Mouse (Mus musculus) neural tube, embryonic 12.5 days (tissue): ENCODE results near the gene Agt. TPM values are rescaled to one million over a fixed set of nuclear protein-coding genes. Genes with fewer than 3 reads are reported as not detected.

Experiments used
- ATAC-seq: fragments of 200-750 bp; cut with Nextera tagmentation; 2 replicates; pipeline ENCODE4 v1.8.0; 2017; ENCODE audit warnings: low read depth, mild to moderate bottlenecking, moderate TSS enrichment, moderate library complexity; ENCODE audit not compliant: low FRiP score
- H3K27ac ChIP-seq: fragments of 300-500 bp; sonication (generic); 2 replicates; pipeline ENCODE4 v1.5.1; 2016
- H3K27me3 ChIP-seq: fragments of 300-500 bp; sonication (generic); replicated peaks from 2 replicates; pipeline ENCODE4 v1.6.1; 2016; ENCODE audit warnings: mild to moderate bottlenecking
- H3K36me3 ChIP-seq: fragments of 300-500 bp; sonication (generic); 2 replicates; pipeline ENCODE4 v1.6.1; 2016; ENCODE audit warnings: mild to moderate bottlenecking
- H3K4me1 ChIP-seq: fragments of 300-500 bp; sonication (generic); 2 replicates; pipeline ENCODE4 v1.6.1; 2016
- H3K4me2 ChIP-seq: fragments of 300-500 bp; sonication (generic); replicated peaks from 2 replicates; pipeline ENCODE4 v1.6.1; 2016; ENCODE audit warnings: mild to moderate bottlenecking
- H3K4me3 ChIP-seq: fragments of 300-500 bp; sonication (generic); 2 replicates; pipeline ENCODE4 v1.5.1; 2016
- H3K9ac ChIP-seq: fragments of 300-500 bp; sonication (generic); 2 replicates; pipeline ENCODE4 v1.6.1; 2016; ENCODE audit warnings: mild to moderate bottlenecking
- H3K9me3 ChIP-seq: fragments of 300-500 bp; sonication (generic); 2 replicates; pipeline ENCODE4 v1.6.1; 2016; ENCODE audit warnings: mild to moderate bottlenecking
- WGBS: fragments of 180-500 bp; shearing (Covaris S2); methylation state at CpG from one replicate; pipeline ENCODE4 v1.1.7; 2016; 5-methylcytosine and 5-hydroxymethylcytosine counted together
- polyA plus RNA-seq: library from polyadenylated mRNA; unstranded; fragments of >200 nt; fragmentation: Nextera tagmentation; extraction: Ambion mirVana; gene quantifications from 2 replicates; pipeline ENCODE4 v1.2.1, GENCODE M21; 2016

The Agt gene
- polyA plus RNA-seq, 1 experiment from 2014 or later = 0.29 TPM

DNA sequence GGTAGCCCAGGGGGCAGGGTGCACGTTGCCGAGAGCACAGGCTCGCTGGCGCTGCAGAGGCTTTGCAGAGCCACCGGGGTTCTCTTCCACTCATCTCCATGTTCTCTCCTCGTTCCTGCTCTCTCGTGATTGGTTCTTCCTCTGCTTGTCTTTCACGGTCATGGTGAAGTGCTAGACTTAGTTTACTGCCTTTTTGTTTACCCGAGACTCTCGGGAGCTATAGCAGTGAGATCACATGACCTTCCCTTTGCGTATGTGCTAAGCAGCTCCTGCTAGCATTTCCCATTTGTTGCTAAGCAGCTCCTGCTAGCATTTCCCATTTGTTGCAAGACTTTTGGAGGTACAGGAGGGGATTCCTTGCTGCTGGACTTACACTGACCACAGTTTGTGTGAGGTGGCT lies 22.2 kb downstream of the Agt start:
- H3K4me1 ChIP-seq = no peaks in the 10 kb centered on the region
- no peak for ATAC-seq

DNA sequence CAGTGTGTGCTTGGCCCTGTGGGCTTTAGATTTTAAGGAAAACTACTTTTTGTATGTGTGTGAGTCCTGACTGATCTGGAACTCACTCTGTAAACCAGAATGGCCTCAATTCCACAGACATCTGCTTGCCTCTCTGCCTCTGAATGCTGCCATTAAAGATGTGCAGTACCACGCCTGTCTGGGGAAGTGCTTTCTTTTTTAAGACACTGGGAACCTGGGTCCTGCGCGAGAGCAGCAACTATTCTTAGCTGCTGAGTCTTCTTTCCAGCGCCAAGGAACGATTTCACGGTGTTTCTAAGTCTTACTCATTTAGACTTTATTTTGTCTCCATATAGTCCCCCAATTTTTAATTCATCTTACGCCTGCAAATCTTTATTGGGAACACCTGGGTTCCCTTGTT lies 22.7 kb downstream of the Agt start:
- WGBS = 88% methylated on average over 7 of the region's 7 CpGs
- H3K4me2 ChIP-seq = no peak overlapping the region
- no peak overlapping the region for H3K4me3 ChIP-seq
- peaks cover 95% of the 10 kb centered on the region for H3K36me3 ChIP-seq
- no peaks in the 10 kb centered on the region for H3K4me1 ChIP-seq
- H3K9ac ChIP-seq = no peak overlapping the region
- H3K27ac ChIP-seq = no peak overlapping the region
- no peaks in the 10 kb centered on the region for H3K9me3 ChIP-seq
- no peaks in the 10 kb centered on the region for H3K27me3 ChIP-seq
- ATAC-seq = no peak

More for the DNA sequence above, 22.2 kb downstream of the Agt start:
- Histone ChIP-seq H3K27me3 (no peaks in the 10 kb centered on the region), H3K9me3 (no peaks in the 10 kb centered on the region), H3K4me3 (no peak overlapping the region), H3K36me3 (peaks cover 96% of the 10 kb centered on the region), H3K9ac (no peak overlapping the region), H3K4me2 (no peak overlapping the region), H3K27ac (no peak overlapping the region)
- 55% methylated on average over 11 of the region's 11 CpGs for WGBS

- 96% methylated on average over 6 of the region's 6 CpGs for WGBS
These were observed 23.1 kb downstream of the Agt start for GRCm38 (mm10) chr8:124546371-124546770.

DNA sequence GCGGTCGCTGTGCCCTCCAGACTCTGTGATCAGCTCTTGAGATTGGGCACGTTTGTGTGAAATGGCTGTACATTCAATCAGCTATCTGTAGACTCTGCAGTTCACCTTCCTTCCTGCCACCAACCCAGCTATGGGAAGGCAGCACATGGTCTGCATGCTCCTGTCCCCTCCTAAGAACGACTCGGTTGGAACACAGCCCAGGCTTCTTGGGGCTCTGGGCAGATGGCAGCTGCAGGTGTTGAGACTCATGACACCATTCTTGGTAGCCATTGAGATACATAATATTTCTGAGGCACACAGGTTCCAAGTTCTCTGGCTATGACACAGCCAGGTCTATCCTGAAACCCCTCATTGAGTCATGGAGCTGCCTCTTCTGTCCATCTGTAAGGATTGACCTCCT lies 26.2 kb downstream of the Agt start:
- 93% methylated on average over 5 of the region's 5 CpGs for whole genome bisulfite sequencing
- H3K4me2 ChIP-seq = no peak overlapping the region
- peaks cover 98% of the 10 kb centered on the region for H3K36me3 ChIP-seq
- H3K9ac ChIP-seq = no peak overlapping the region
- no peak overlapping the region for H3K27ac ChIP-seq
- no peaks in the 10 kb centered on the region for H3K9me3 ChIP-seq
- H3K4me3 ChIP-seq = no peak overlapping the region
- H3K27me3 ChIP-seq = no peaks in the 10 kb centered on the region
- H3K4me1 ChIP-seq = no peaks in the 10 kb centered on the region
- no peak for ATAC-seq

More at GRCm38 (mm10) chr8:124546371-124546770, 23.1 kb downstream of the Agt start:
- H3K4me3 ChIP-seq = no peak overlapping the region
- peaks cover 95% of the 10 kb centered on the region for H3K36me3 ChIP-seq
- no peak overlapping the region for H3K9ac ChIP-seq
- H3K27ac ChIP-seq = no peak overlapping the region
- H3K9me3 ChIP-seq = no peaks in the 10 kb centered on the region
- ATAC-seq = no peak
- H3K4me1 ChIP-seq = no peaks in the 10 kb centered on the region
- no peak overlapping the region for H3K4me2 ChIP-seq
- no peaks in the 10 kb centered on the region for H3K27me3 ChIP-seq

DNA sequence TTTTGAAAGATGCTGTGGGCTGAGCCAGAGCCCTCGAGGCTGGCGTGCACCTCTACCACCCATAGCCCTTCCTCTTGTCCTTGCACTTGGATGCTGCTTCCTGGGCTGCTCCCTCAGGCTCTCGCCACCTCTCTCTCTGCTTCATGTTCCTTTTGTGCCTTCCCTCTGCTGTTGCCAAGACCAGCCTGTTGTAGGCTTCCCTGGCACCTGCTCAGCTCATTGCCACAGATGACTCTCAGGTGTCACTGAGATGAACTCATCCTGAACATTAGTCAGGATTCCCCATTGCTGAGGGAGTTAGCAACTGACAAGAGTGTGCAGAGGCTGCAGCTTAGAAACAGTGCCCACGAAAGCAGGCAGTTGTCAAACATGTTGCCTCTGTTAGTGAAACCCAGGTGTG lies 27.5 kb downstream of the Agt start:
- no peak overlapping the region for H3K4me3 ChIP-seq
- H3K36me3 ChIP-seq = peaks cover 93% of the 10 kb centered on the region
- H3K9me3 ChIP-seq = no peaks in the 10 kb centered on the region
- ATAC-seq = no peak
- 95% methylated on average over 4 of the region's 4 CpGs for WGBS
- no peaks in the 10 kb centered on the region for H3K4me1 ChIP-seq
- no peak overlapping the region for H3K9ac ChIP-seq
- no peaks in the 10 kb centered on the region for H3K27me3 ChIP-seq
- H3K27ac ChIP-seq = no peak overlapping the region
- H3K4me2 ChIP-seq = no peak overlapping the region

- H3K4me1 ChIP-seq = no peaks in the 10 kb centered on the region
- WGBS = 96% methylated on average over 12 of the region's 12 CpGs
- peaks cover 91% of the 10 kb centered on the region for H3K36me3 ChIP-seq
- H3K9me3 ChIP-seq = no peaks in the 10 kb centered on the region
- no peak overlapping the region for H3K9ac ChIP-seq
- H3K4me2 ChIP-seq = no peak overlapping the region
- no peak for ATAC-seq
- no peaks in the 10 kb centered on the region for H3K27me3 ChIP-seq
- no peak overlapping the region for H3K27ac ChIP-seq
- no peak overlapping the region for H3K4me3 ChIP-seq
These were observed 28.6 kb downstream of the Agt start for GRCm38 (mm10) chr8:124540906-124541305.

GRCm38 (mm10) chr8:124535451-124535850 lies 34.1 kb downstream of the Agt start:
- no peak overlapping the region for H3K4me3 ChIP-seq
- H3K9ac ChIP-seq = no peak overlapping the region
- H3K9me3 ChIP-seq = no peaks in the 10 kb centered on the region
- H3K4me1 ChIP-seq = no peaks in the 10 kb centered on the region
- H3K27me3 ChIP-seq = no peaks in the 10 kb centered on the region
- H3K36me3 ChIP-seq = peaks cover 84% of the 10 kb centered on the region
- 95% methylated on average over 5 of the region's 5 CpGs for WGBS
- no peak for ATAC-seq
- H3K4me2 ChIP-seq = no peak overlapping the region
- no peak overlapping the region for H3K27ac ChIP-seq

GRCm38 (mm10) chr8:124532626-124533025 lies 36.9 kb downstream of the Agt start:
- Histone ChIP-seq H3K9me3 (no peaks in the 10 kb centered on the region), H3K4me2 (no peak overlapping the region), H3K4me3 (no peak overlapping the region), H3K9ac (no peak overlapping the region), H3K36me3 (peaks cover 79% of the 10 kb centered on the region), H3K4me1 (no peaks in the 10 kb centered on the region), H3K27me3 (no peaks in the 10 kb centered on the region), H3K27ac (no peak overlapping the region)
- 95% methylated on average over 3 of the region's 3 CpGs for WGBS
- no peak for ATAC-seq

GRCm38 (mm10) chr8:124530996-124531395 lies 38.5 kb downstream of the Agt start:
- WGBS = 86% methylated on average over 4 of the region's 4 CpGs
- ATAC-seq = no peak
- H3K9me3 ChIP-seq = no peaks in the 10 kb centered on the region
- no peak overlapping the region for H3K27ac ChIP-seq
- no peak overlapping the region for H3K4me2 ChIP-seq
- H3K4me1 ChIP-seq = no peaks in the 10 kb centered on the region
- H3K4me3 ChIP-seq = no peak overlapping the region
- H3K36me3 ChIP-seq = peaks cover 86% of the 10 kb centered on the region
- no peak overlapping the region for H3K9ac ChIP-seq
- H3K27me3 ChIP-seq = no peaks in the 10 kb centered on the region

DNA sequence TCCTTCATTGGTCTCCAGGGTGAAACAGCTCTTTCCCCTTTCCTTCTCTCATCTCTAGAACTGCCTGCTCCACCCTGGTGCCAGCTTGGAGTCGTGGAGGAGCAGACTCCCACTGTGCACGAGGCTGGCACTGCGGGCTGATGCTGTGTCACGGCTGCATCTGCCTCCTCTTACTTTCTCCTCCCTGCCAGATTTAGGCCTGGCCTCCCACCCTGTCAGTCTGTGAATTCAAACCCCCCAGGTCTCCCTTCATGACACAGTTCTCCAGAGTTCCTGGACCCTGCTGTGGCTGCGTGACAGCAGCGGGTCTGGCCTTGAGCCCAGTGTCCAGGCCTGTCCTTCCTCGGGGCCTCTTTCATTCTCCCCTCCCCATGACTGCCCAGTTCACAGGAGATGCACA lies 39.0 kb downstream of the Agt start:
- peaks cover 86% of the 10 kb centered on the region for H3K36me3 ChIP-seq
- H3K4me2 ChIP-seq = no peak overlapping the region
- H3K4me3 ChIP-seq = no peak overlapping the region
- H3K27me3 ChIP-seq = no peaks in the 10 kb centered on the region
- 92% methylated on average over 7 of the region's 7 CpGs for WGBS
- H3K4me1 ChIP-seq = no peaks in the 10 kb centered on the region
- no peaks in the 10 kb centered on the region for H3K9me3 ChIP-seq
- no peak overlapping the region for H3K9ac ChIP-seq
- no peak for ATAC-seq
- H3K27ac ChIP-seq = no peak overlapping the region

DNA sequence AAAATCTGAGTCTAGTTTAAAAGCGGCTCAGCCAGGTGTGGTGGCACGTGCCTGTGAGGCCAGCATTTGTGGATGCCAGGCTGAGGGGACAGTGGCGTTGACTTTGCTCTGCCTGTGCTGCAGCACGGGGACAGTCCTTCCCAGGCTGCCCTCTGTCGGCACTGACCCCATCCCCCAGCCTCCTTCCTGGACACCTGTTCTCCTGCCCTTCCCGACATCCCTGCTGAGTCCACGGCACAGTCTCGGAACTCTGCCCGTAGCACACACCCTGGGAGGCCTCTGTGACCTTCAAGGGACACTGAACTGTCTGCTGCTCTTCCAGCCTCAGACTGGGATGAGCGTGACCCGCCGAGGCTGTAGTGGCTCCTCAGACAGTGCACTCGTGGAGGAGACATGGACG lies 39.4 kb downstream of the Agt start:
- no peak overlapping the region for H3K4me3 ChIP-seq
- no peaks in the 10 kb centered on the region for H3K4me1 ChIP-seq
- no peak overlapping the region for H3K27ac ChIP-seq
- 88% methylated on average over 14 of the region's 14 CpGs for WGBS
- peaks cover 83% of the 10 kb centered on the region for H3K36me3 ChIP-seq
- no peak overlapping the region for H3K9ac ChIP-seq
- ATAC-seq = no peak
- H3K27me3 ChIP-seq = no peaks in the 10 kb centered on the region
- no peaks in the 10 kb centered on the region for H3K9me3 ChIP-seq
- H3K4me2 ChIP-seq = no peak overlapping the region

DNA sequence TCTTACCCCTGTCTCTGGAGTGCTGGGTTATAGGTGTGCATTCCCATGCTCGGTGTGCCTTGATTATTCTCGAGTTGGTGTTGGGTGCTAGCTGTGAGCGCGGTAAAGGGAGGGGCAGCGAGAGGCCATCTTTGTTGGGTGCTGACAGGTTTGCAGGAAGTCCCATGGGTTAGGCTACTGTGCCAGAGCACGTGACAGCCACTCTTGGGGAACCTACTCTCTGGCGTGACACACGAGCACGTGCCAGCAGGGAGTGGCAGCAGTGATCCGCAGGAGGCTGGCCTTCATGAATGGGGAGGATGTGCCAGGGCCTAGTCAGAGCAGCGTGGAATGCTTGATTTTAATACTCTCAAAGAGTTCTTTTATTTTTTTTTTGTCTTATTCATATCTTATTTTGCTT lies 43.2 kb downstream of the Agt start:
- no peak overlapping the region for H3K4me3 ChIP-seq
- no peak overlapping the region for H3K27ac ChIP-seq
- H3K27me3 ChIP-seq = no peaks in the 10 kb centered on the region
- no peak overlapping the region for H3K4me2 ChIP-seq
- peaks cover 13% of the 10 kb centered on the region for H3K4me1 ChIP-seq
- H3K9ac ChIP-seq = no peak overlapping the region
- ATAC-seq = no peak
- 97% methylated on average over 11 of the region's 11 CpGs for WGBS
- peaks cover 52% of the 10 kb centered on the region for H3K36me3 ChIP-seq
- no peaks in the 10 kb centered on the region for H3K9me3 ChIP-seq

DNA sequence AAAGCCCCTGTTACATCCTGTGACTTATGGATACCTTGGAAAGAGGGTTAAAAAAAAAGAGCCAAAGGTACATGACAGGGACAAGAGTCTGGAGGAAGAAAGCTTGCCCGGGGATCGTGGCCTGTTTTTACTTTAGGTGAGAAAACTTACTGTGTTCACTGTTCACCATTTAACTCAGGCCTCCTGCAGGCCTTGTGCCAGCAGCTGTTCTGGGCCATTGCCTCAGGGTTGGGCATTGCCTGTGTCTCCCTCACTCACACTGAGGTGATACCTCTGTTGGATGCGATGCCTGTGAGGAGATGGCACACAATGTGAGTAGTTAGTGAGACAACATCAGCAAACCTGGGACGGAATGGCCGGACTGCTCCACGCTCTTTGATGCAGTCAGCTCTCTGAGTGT lies 47.6 kb downstream of the Agt start:
- H3K9me3 ChIP-seq = no peaks in the 10 kb centered on the region
- H3K4me2 ChIP-seq = peak overlapping the region; percentile 90
- 0 out of 2 replicates have a peak overlapping the region, but pooled peaks have one; percentile 81 for H3K9ac ChIP-seq
- H3K4me3 ChIP-seq = no peak overlapping the region
- H3K4me1 ChIP-seq = peaks cover 15% of the 10 kb centered on the region
- no peak for ATAC-seq
- WGBS = 89% methylated on average over 6 of the region's 6 CpGs
- H3K36me3 ChIP-seq = peaks cover 15% of the 10 kb centered on the region
- no peaks in the 10 kb centered on the region for H3K27me3 ChIP-seq
- H3K27ac ChIP-seq = no peak overlapping the region
